17 mouse cellular contexts compared by ENCODE assay signal in genomic region chr11:82597757-82598156, GRCm38 (mm10).
"Had no signal": no experiment of that assay in that cellular context is flagged by ENCODE, and none has a peak within 500 bp of the region (broad histone marks: within the 10 kb centered on the region; RNA-seq: fewer than 3 reads in every experiment).

No protein-coding gene starts in this region.

- H3K9ac ChIP-seq: kidney, embryonic 15.5 days; liver, embryonic 13.5 days; midbrain, embryonic 12.5 days; neural tube, embryonic 12.5 days; stomach, embryonic 15.5 days had no signal

- H3K4me1 ChIP-seq: liver, embryonic 13.5 days had no signal

- H3K9me3 ChIP-seq: kidney, embryonic 15.5 days; liver, embryonic 13.5 days; midbrain, embryonic 12.5 days; neural tube, embryonic 12.5 days; stomach, embryonic 15.5 days had no signal

- H3K4me3 ChIP-seq: kidney, embryonic 15.5 days; left cerebral cortex, adult 2 months; liver, embryonic 13.5 days; midbrain, embryonic 12.5 days; neural tube, embryonic 12.5 days; stomach, embryonic 15.5 days had no signal

- DNase-seq: kidney, adult 11 months; kidney, adult 8-10 months; kidney, postnatal 10 days; kidney, postnatal 36 days; layer of hippocampus, postnatal 36 days; liver, embryonic 13.5 days; lung, adult 2 months; lung, postnatal 14 days; lung, postnatal 4 days; right cerebral cortex, postnatal 25 days; spleen, adult 18-20 months; thymus, postnatal 25 days had no signal

- H3K4me2 ChIP-seq: kidney, embryonic 15.5 days; liver, embryonic 13.5 days; midbrain, embryonic 12.5 days; neural tube, embryonic 12.5 days; stomach, embryonic 15.5 days had no signal

- H3K27ac ChIP-seq: kidney, embryonic 15.5 days; left cerebral cortex, adult 2 months; liver, embryonic 13.5 days; midbrain, embryonic 12.5 days; neural tube, embryonic 12.5 days; stomach, embryonic 15.5 days had no signal

- H3K36me3 ChIP-seq: kidney, embryonic 15.5 days; liver, embryonic 13.5 days; midbrain, embryonic 12.5 days; neural tube, embryonic 12.5 days; stomach, embryonic 15.5 days had no signal
